Mouse (Mus musculus): ENCODE results near the gene Pwwp2a.
A peak's percentile ranks its signal among the peaks of the same experiment; 100 is the strongest.

The Pwwp2a gene

GRCm38 (mm10) chr11:43728737-43729301, 47.0 kb downstream of the Pwwp2a start:
- no peak for DNase-seq

GRCm38 (mm10) chr11:43747233-43748226, 65.7 kb downstream of the Pwwp2a start, which contains the start of gene Ttc1:
TSS of gene Ttc1 (minus strand) at chr11:43748008.
- peak; percentile 98 for DNase-seq

GRCm38 (mm10) chr11:43751542-43751941, 69.7 kb downstream of the Pwwp2a start:
- DNase-seq = no peak

GRCm38 (mm10) chr11:43754568-43754967, 72.8 kb downstream of the Pwwp2a start:
- DNase-seq = no peak

- DNase-seq = no peak
These were observed 73.6 kb downstream of the Pwwp2a start for GRCm38 (mm10) chr11:43755411-43755810.

- DNase-seq = peak in 1 of 2 experiments; percentile 31
These were observed 76.6 kb downstream of the Pwwp2a start for GRCm38 (mm10) chr11:43758436-43758835.

GRCm38 (mm10) chr11:43766922-43767648, 85.3 kb downstream of the Pwwp2a start:
- peak; percentile 85 to 86 for DNase-seq

- DNase-seq = no peak
These were observed 86.0 kb downstream of the Pwwp2a start for GRCm38 (mm10) chr11:43767749-43768148.

- no peak for DNase-seq
These were observed 88.3 kb downstream of the Pwwp2a start for GRCm38 (mm10) chr11:43770110-43770509.
